Mouse (Mus musculus) small intestine, adult 2 months (tissue): ENCODE measurements around the gene Rbbp8nl.

Experiments
- CTCF ChIP-seq: fragments of 200-500 bp; IDR thresholded peaks from 2 replicates; pipeline ENCODE4 v1.5.1; 2012; ENCODE audit warnings: low read depth, mild to moderate bottlenecking, control low read depth, inconsistent platforms, low read length, moderate library complexity, mixed read lengths; ENCODE audit not compliant: insufficient replicate concordance, insufficient read length; ENCODE audit errors: extremely low read depth
- POLR2A ChIP-seq: fragments of 200-500 bp; IDR thresholded peaks from 2 replicates; pipeline ENCODE4 v1.6.1; 2012; ENCODE audit warnings: low read depth, mild to moderate bottlenecking, control low read depth, inconsistent platforms, low read length, moderate library complexity

- TF ChIP-seq CTCF (no peak), POLR2A (no peak)
These were observed 21.7 kb downstream of the Rbbp8nl start for GRCm38 (mm10) chr2:180267955-180268354.
